Mouse (Mus musculus) thymus, adult 2 months (tissue): ENCODE measurements around the gene Hes3. TPM values are rescaled to one million over a fixed set of nuclear protein-coding genes. Genes with fewer than 3 reads are reported as not detected.

Experiments
- DNase-seq: peaks from one replicate; pipeline ENCODE4 v3.0.0; 2021
- H3K27ac ChIP-seq: fragments of 200-500 bp; 2 replicates; pipeline ENCODE4 v1.5.1; 2012; ENCODE audit warnings: low read length, control low read depth; ENCODE audit not compliant: control insufficient read depth, insufficient read depth
- H3K27me3 ChIP-seq: fragments of 200-500 bp; 2 replicates; pipeline ENCODE4 v1.6.1; 2012; ENCODE audit warnings: mild to moderate bottlenecking, low read length, moderate library complexity, mixed read lengths; ENCODE audit not compliant: control insufficient read depth, insufficient read depth
- H3K36me3 ChIP-seq: fragments of 200-500 bp; 2 replicates; pipeline ENCODE4 v1.6.1; 2012; ENCODE audit warnings: mild to moderate bottlenecking, low read length, moderate library complexity; ENCODE audit not compliant: control insufficient read depth, insufficient read depth
- H3K4me1 ChIP-seq: fragments of 200-500 bp; replicated peaks from 2 replicates; pipeline ENCODE4 v1.6.1; 2012; ENCODE audit warnings: low read length; ENCODE audit not compliant: control insufficient read depth, insufficient read depth
- H3K4me3 ChIP-seq: fragments of 200-500 bp; 2 replicates; pipeline ENCODE4 v1.5.1; 2012; ENCODE audit warnings: mild to moderate bottlenecking, low read length, control low read depth, moderate library complexity; ENCODE audit not compliant: control insufficient read depth, insufficient read depth
- CTCF ChIP-seq: fragments of 200-500 bp; IDR thresholded peaks from 2 replicates; pipeline ENCODE4 v1.5.1; 2012; ENCODE audit warnings: mild to moderate bottlenecking, control low read depth, low read length, moderate library complexity, borderline replicate concordance; ENCODE audit not compliant: control insufficient read depth, poor library complexity, insufficient read depth; ENCODE audit errors: extremely low read depth
- POLR2A ChIP-seq: fragments of 200-500 bp; IDR thresholded peaks from 2 replicates; pipeline ENCODE4 v1.6.1; 2012; ENCODE audit warnings: mild to moderate bottlenecking, low read length, control low read depth, moderate library complexity; ENCODE audit not compliant: control insufficient read depth, poor library complexity, insufficient read depth; ENCODE audit errors: extremely low read depth
- WGBS: fragments of 180-500 bp; shearing (Covaris S2); methylation state at CpG from one replicate; pipeline ENCODE4 v1.1.7; 2018; 5-methylcytosine and 5-hydroxymethylcytosine counted together
- polyA plus RNA-seq: library from polyadenylated mRNA; depleted of rRNA; stranded (reverse); fragments of >200 nt; gene quantifications from 2 replicates; pipeline ENCODE4 v1.2.3, GENCODE M21; 2012

Hes3 gene
- polyA plus RNA-seq, 1 experiment: 0.19 TPM

GRCm38 (mm10) chr4:152318517-152319234 is 27.2 kb upstream of the Hes3 start, which contains the start of gene Rnf207:
Rnf207 (minus strand) TSS chr4:152318993.
- peak; percentile 61 for DNase-seq
- 8% methylated on average over 26 of the region's 26 CpGs for WGBS
- H3K27ac ChIP-seq: no peak within 1 kb of the TSS
- H3K4me3 ChIP-seq: no peak within 1 kb of the TSS
- no peaks in the 10 kb centered on the region for H3K36me3 ChIP-seq
- H3K4me1 ChIP-seq: no peaks in the 10 kb centered on the region
- TF ChIP-seq POLR2A (no peak), CTCF (peak; percentile 50; the same call in 1 of the 2 replicates)
- peaks cover under 1% of the 10 kb centered on the region; the same call in 1 of the 2 replicates for H3K27me3 ChIP-seq

- 95% methylated on average over 6 of the region's 6 CpGs for WGBS
- TF ChIP-seq CTCF (no peak), POLR2A (no peak)
These were observed 26.2 kb upstream of the Hes3 start for GRCm38 (mm10) chr4:152317631-152318033.

DNA sequence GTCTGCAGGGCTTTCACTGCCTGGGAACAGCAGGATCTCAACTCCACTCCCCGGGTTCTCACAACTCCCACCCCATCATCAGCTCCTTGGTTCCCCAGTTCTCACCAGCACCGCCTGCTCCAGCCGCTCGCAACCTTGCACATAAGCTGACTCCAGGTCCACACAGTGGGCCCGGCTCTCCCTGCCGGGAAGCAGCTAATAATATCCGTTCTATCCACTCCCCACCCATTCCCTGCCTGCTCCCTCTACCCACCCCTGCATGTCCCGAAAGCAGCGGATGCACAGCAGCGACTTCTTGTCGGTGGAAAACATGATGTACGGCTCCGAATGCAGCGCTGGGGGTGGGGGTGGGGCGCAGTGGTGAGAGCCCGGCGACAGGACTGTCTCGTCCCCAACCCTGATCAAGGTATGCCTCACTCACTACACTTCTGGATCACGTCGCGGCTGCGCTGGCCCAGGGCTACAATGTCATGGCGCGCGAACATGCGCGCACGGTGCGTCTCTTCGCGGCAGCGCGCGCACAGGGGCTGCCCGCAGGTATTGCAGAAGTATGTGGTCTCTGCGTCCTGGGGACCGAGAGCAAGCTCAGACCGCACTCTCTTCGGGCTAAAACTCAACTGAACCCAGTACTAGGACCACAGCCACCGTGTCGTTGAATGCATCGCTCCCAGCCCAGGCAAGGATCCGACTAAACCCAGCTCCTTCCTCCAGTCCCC is 24.2 kb upstream of the Hes3 start:
- TF ChIP-seq CTCF: no peak
- TF ChIP-seq POLR2A: no peak
- no peak for DNase-seq
- H3K27me3 ChIP-seq: peaks cover 9% of the 10 kb centered on the region
- WGBS: 4% methylated on average over 43 of the region's 43 CpGs
- H3K4me1 ChIP-seq: 0 out of 2 replicates have a peak, but pooled peaks cover 4% of the 10 kb centered on the region
- H3K36me3 ChIP-seq: no peaks in the 10 kb centered on the region
- no peak overlapping the region for H3K4me3 ChIP-seq
- H3K27ac ChIP-seq: no peak overlapping the region

More at GRCm38 (mm10) chr4:152317631-152318033, 26.2 kb upstream of the Hes3 start:
- Histone ChIP-seq H3K36me3 (no peaks in the 10 kb centered on the region), H3K27ac (no peak overlapping the region), H3K27me3 (peaks cover 9% of the 10 kb centered on the region), H3K4me3 (no peak overlapping the region), H3K4me1 (0 out of 2 replicates have a peak, but pooled peaks cover 4% of the 10 kb centered on the region)
- DNase-seq: no peak

GRCm38 (mm10) chr4:152313934-152314333 is 22.5 kb upstream of the Hes3 start:
- Histone ChIP-seq H3K27ac (no peak overlapping the region), H3K36me3 (no peaks in the 10 kb centered on the region), H3K27me3 (peaks cover 9% of the 10 kb centered on the region), H3K4me3 (no peak overlapping the region), H3K4me1 (0 out of 2 replicates have a peak, but pooled peaks cover 4% of the 10 kb centered on the region)
- DNase-seq: no peak
- TF ChIP-seq CTCF: no peak
- no peak for TF ChIP-seq POLR2A

- TF ChIP-seq POLR2A (no peak), CTCF (no peak)
- Histone ChIP-seq H3K27ac (no peak overlapping the region), H3K27me3 (peaks cover 9% of the 10 kb centered on the region), H3K36me3 (no peaks in the 10 kb centered on the region), H3K4me1 (0 out of 2 replicates have a peak, but pooled peaks cover 4% of the 10 kb centered on the region), H3K4me3 (no peak overlapping the region)
- DNase-seq: no peak
- under 1% methylated on average over 29 of the region's 29 CpGs for WGBS
These were observed 21.8 kb upstream of the Hes3 start for GRCm38 (mm10) chr4:152313211-152313632.

DNA sequence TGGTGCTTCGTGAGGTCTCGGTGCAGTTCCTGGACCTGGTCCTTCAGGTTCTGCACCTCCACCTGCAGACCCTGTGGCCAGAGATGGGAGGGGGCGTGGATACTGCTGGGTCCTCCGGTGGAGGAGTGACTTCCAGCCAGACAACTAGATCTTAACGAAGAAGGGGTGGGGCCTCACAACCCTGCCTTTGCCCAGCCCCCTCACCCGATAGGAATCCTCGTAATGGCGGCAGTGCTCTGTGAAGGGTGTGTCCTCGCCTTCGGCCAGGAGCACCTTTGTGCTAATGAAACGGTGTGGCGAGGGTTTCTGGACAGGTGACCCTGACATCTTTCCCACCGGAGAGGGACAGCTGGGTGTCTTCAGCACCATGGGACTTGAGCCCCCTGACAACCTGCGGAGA is 20.7 kb upstream of the Hes3 start:
- no peak overlapping the region for H3K4me3 ChIP-seq
- DNase-seq: no peak
- no peaks in the 10 kb centered on the region for H3K36me3 ChIP-seq
- no peak overlapping the region for H3K27ac ChIP-seq
- 23% methylated on average over 14 of the region's 14 CpGs for WGBS
- H3K27me3 ChIP-seq: peaks cover 9% of the 10 kb centered on the region
- no peak for TF ChIP-seq POLR2A
- TF ChIP-seq CTCF: no peak
- H3K4me1 ChIP-seq: 0 out of 2 replicates have a peak, but pooled peaks cover 4% of the 10 kb centered on the region
